Mouse (Mus musculus) skeletal muscle tissue, adult 2 months (tissue): ENCODE results near the gene Ralgps2.

Source experiments
- DNase-seq: peaks from one replicate; pipeline ENCODE4 v3.0.0-alpha.2; 2012; ENCODE audit warnings: low read depth, low spot score

Ralgps2 gene

DNA sequence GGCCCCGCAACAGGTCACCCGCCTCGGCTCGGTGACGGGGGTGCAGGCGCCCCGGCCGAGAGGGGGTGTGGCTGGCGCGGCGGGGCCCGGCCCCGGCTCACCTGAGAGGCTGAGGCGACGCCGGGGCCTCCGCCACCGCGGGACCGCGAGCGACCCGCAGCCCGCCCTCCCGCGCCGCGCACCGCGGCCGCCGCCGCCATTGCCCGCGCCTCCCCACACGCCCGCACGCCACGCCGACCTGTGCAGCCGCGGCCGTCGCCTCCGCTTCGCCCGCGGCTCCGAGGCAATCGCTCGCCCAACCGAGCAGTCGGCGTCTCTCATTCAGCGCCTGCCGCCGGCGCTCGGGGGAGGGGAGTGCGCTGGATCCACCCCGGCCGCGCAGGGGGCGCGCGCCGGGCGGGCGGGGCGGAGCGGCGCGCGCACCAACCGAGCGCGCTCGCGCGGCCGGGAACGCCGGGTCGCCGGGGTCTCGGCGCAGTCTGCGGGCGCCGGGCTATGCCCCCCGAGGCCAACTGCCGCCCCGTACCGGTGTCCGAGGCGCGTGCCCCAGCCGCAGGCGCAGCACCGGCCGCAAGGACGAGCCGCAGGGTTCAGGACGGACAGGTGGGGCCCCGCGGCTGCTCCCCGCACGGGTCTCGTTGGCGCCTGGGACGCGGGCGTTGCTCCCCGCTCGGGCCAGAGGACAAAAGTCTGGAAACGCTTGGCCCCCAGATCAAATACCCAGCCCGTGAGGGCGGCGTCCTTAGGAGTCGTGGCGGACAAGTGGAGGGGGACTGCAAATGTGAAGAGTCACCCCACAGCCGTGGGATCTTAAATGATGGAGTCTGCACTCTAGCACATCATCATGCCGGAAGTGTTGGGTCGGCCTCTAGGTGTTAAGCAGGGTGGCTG lies at the start of gene Ralgps2:
Gene Ralgps2 (minus strand): TSS at position 376 of the 891 bp plus-strand sequence.
- DNase-seq = no peak

DNA sequence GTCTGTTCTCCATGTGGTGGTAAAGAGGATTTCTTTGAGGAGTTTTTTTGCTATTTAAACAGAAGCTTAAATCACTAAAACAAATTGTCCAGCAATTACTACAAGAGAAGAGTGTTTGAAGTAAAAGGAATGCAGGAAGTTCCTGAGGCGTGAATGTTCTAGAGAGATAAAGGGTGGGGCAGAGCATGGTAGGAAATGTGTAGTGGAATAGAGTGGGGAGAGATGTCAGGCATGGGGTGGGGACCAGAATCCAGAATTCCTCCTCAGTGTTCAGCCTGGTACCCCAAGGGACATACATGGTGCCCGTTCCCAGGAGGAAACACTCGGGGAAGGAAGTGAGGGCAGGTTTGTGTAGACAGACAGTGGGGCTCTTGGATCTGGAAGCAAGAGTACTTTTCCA lies 48.1 kb upstream of the Ralgps2 start:
- no peak for DNase-seq

DNA sequence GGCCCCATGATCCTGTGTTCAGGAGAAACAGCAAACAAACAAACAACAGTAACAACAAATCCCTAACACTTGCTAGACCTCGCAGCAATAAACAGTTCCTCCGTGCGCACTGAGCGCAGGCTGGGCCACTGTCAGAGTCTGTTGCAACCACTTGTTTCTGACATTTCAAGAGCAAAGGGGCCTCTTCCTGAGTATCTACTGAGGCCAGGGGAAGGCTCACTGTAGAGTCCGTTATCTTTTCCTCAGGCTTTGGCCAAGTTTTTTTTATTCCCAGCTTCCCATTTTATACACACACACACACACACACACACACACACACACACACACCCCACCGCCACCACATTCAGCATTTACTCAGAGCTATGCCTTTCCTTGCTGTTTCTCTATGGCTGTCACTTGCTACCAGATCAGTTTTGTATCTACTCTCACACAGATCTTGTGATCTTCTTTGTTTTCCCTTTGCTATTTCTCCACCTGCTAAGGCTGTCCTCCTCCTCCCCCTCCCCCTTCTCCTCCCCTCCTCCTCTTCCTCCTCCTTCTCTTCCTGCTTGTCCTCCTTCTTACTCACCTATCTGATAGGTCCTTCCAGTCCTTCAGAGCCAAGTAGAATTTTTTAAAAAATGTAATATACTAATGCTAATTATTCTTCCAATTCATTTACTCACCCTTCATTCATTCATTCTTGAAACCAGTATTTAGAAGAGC lies 47.4 kb upstream of the Ralgps2 start:
- no peak for DNase-seq

DNA sequence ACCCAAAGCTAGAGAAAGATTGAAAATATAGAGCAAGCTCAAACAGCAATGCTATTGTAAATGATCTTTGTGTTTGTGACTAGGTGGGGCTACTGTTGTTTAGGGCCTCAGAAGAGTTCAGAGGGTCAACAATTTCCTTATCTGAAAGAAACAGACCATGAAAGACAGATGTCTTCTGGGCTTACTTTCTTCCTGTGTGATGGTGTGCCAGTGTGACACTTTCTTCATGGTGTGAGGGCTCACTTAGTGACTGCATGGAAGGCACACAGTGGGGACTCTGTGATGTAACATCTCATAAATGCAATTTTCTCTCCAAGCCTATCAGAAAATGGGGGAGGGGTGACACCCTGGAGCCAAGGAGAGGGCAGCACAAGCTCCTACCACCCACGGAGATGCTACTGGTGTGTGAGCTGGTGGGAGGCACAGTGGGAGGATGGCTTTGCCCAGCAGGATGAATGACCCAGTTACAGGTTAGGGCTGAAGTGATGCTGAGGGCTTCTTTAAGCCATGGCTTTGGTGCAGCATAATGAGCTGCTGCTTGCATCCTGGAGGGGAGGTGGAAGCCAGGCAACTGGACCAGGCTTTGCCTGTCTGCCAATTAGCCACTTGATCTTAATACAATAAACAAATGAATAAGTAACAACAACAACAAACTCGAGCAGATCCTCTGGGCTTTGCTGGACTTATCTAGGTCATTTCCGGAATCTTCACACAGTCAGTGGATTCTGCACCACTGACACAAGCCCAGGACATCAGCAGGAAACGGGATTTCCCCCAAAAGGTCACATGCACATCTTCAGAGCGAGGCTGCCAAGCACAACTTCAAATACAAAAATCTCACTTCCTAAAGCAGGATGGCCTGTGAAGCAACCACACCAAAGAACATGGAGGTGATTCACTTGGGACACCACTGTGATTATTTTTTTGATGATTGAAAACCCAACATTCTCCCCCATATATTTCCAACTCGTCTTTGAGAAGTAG lies 46.5 kb upstream of the Ralgps2 start:
- DNase-seq = peak; percentile 32

DNA sequence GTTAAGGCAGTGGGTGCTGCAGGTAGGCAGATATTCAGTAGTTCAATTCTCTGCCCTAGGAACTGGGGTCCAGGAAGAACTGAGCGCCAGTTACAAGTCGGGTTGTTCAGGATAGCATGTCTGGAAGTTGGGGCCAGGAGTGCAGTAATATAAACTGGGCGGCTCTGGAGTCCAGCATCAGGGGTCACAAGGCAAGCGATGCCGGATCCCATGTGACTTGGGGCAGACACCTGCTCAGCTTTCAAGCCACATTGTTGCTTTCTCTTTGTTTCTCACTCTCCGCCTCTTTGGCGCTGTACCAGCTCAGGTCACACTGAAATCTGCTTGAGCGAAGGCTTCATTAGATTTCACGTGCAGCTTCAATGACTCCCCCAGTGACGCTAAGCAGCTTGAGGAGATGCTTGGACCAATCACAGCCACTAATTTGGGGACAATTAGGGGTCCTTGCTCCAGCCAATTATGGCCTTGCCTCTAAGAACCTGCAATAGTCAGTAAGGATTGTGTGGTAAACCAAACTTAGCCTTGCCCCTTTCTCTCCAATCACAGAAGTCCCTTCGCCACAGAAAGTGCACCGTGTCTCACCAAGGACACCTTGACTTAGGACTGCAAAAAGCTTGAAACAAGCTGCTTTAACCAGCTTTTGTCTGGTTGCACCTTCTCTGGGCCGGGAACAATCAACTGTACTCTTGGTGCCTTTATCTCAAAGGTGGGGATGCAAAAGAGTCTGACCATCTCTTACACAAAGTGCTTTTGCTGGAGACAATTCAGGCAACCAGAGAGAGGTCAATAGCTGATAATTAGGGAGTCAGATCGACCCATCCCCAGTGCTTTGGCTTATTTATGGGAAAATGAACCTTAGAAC lies 43.8 kb upstream of the Ralgps2 start:
- no peak for DNase-seq

DNA sequence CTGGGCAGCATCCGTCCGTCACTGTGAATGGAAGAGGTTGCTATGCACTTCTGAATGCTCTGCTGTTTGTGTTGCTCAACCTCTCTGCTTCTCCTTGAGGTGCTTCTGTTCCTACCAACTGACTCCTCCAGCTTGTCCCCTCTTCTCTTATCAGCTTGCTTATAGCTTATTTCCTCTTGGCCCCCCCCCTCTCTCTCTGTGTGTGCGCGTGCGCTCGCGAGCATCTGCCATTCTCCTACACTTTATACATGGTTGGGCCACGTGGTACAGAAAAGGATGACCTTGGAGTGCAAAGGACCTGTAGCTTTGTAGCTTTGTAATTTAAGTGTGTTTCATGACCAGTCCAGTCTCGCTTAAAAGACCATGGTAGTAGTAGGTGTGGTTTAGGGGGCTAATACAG lies 42.5 kb upstream of the Ralgps2 start:
- no peak for DNase-seq

DNA sequence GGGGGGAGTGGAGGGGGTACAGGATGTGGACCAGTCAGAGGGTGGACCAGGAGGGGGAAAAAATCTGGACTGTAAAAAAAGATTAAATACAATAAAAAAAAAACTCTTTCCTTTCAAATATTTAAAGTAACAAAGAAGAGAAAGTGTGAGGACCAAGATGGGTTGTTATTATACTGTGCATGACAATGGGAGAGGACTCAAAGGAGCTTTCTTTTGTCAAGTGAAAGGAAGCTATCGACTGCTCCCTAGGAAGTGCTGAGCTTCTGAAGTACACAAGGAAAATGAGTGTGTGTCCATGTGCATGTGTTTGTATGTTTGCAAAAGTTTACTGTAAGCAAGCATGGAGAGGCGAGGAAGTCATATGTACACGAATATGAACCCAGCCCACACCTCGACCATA lies 40.3 kb upstream of the Ralgps2 start:
- no peak for DNase-seq

DNA sequence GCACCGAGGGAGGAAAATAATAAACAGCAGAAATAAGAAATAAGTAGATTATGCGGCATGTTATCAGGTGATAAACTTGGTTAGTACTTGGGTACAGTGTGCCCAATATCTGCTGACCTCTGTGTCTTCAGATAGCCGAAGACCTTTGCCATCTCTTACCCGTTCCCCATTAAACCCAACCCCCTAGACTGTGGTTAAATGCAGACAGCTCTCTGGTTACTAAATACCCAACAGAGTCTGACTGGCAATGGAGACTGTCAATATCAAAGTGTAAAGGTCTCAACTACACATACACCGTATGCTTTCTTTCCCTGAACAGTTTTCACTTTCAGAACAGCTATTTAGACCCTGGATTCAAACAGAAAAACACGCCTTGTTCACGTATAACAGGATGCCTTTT lies 39.2 kb upstream of the Ralgps2 start:
- no peak for DNase-seq

DNA sequence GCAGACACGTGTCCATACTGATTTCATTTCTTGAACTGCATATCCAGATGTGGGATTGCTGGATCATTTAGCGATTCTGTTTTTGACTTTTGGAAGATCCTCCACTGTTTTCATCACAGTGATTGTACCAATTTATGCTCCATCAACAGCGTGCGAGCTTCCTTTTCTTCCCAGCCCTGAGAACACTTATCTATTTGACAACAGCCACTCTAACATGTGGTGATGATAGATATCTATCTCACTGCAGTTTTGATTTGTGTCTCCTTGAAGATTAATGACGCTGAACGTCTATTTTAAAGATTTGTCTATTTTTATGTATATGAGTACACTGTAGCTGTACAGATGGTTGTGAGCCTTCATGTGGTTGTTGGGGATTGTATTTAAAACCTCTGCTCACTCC lies 34.4 kb upstream of the Ralgps2 start:
- no peak for DNase-seq

DNA sequence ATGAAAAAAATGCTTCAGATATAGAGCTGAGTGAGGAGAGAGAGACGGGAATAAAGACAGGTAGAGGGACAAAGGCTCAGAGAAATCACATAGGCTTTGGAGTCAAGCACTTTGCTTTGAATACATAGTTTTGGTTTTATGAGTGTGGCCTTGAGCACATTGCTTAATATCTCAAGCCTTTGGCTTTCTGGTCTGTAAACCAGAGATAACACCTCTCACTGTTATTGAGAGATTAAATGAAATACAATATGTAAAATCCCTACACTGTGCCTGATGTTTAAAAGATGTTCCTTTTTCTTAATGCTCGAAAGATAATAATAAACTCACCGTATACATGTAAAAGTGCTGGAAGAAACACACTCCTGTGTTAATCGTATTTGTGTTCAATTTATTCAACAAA lies 33.0 kb upstream of the Ralgps2 start:
- DNase-seq = no peak

DNA sequence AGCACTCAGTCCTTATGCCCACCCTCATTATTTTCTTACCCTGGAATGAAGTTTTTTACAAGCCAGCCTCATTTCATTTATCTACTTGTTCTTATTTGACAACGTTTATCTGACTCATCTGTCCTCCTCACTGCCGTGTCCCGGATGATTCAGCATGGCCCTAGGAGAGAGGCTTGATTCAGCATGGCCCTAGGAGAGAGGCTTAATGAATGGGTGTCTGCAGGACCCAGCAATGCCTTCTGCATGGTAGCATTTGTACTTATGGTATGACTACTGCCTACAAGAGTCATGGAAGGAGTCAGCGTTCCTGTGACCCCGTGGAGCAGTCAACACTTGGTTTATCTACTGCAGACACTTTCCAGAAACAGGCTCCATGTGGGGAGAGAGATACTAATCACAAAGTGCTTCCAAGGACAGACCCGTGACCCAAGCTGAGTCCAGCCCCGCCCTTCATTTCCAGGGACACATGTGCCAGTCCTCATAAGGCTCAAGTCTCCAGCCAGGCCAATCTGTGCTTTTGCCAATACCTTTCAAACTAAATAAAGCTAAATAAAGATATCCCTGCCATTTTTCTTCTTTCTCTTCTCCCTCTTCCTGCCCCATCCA lies 31.9 kb upstream of the Ralgps2 start:
- no peak for DNase-seq

DNA sequence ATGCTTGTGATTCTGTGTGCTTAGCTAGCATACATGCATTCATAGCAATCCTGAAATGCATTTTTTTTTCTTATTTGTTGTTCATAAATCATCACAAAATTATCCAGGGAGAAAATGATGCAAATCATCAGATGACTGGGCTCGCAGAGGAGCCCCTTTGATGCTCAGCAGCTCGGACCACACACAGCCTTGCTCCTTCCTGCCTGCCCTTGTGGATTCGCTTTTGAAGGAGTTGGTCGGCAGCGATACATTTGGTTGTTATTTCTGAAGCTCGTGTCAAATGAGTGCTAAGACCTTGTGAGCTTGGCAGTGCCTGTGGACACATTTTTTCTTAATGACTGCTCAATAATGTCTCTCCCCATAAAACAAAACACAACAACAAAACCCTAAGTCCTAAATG lies 31.2 kb upstream of the Ralgps2 start:
- no peak for DNase-seq

DNA sequence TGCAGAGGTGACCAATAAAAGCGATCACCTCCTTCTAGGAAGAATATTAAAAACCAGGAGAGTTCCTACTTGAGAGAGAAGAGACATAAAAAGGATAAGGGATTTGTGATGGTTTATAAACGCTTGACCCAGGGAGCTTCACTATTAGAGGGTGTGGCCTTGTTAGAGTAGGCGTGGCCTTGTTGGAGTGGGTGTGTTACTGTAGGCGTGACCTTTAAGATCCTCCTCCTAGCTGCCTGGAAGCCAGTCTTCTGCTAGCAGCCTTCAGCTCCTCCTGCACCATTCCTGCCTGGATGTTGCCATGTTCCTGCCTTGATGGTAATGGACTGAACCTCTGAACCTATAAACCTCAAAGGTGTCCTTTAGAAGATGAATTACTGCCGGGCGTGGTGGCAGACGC lies 28.7 kb upstream of the Ralgps2 start:
- no peak for DNase-seq

DNA sequence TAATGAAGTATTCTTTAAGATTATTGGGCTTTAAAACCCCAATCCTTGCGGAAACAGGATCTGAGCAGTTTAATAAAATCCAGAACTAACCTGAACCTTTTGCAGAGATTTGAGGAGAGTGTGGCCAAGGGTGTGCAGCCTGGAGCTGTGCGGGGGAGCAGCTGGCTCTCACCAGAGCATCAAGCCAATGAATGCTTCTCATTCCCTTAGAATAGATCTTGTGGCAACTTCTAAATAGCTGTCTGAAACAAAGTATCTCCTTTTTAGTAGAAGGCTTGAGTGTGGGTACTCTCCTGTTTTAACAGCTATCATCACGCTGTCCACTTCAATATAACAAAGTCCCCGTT lies 25.1 kb upstream of the Ralgps2 start:
- no peak for DNase-seq

DNA sequence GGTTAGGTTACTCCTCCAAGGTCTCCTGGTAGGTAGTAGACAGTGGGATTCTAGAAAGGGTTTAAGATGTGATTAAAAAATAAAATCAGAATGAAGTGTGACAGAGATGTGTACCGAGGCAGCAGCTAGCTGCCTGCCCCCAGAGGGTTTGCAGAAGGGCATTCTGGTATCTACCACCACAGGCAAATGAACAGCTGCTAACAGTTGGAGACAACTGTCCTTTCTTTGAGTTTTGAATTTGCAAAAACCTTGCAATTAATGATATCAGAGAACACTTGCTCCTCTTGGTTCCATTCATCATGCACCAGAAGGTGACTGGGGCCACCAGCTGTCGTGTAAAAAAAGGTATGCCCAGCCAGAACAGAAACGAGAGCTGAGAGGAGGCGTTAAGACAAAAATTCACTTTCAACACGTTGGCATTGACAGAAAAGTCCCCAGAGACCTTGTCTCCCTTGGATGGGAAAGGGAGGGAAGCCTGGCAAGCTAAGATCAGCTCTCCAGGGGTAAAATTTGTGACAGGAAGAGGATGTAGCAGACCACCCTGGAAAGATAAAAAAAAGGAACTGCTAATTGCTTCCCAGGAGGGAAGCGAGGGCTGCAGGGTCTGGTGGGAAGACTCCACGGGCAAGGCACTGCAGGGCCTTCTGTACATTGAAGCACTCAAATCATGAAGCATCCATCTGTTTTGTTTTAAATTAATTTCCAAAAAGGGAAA lies 24.6 kb upstream of the Ralgps2 start:
- DNase-seq = no peak

DNA sequence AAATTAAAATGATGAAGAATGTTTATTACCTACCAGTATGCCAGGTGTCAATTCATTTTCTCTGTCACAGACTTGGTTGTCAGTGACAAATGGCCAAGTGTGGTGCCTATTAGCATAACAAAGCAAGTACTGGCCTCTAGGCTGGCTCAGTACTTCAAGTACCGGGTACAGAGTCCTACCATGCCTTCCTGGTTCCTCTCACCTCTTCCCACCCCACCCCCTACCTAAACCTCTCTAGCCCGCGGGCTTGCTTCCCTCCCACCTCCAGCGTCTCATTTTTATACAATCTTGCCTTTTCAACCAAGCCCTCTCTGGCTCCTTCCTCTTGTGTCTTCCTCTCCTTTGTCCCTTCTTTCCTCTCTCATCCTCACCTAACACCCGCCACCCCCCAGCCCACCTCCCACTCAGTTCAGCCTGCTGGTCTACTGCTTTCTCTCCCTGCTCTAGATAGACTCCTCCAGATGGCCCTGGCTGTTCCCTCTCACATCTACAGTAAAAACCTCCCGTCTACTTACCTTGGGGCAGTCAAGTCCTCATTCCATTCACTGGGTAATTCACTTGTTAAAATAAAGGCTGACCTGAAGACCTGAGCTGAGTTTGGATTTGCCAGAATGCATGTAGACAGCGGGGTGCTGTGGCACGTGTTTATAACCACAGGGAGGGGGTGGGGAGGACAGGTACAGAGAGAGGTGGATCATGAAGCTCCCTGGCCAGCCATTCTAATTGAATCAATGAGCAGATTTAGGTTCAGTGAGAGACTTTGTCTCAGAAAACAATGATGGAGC lies 22.2 kb upstream of the Ralgps2 start:
- no peak for DNase-seq

DNA sequence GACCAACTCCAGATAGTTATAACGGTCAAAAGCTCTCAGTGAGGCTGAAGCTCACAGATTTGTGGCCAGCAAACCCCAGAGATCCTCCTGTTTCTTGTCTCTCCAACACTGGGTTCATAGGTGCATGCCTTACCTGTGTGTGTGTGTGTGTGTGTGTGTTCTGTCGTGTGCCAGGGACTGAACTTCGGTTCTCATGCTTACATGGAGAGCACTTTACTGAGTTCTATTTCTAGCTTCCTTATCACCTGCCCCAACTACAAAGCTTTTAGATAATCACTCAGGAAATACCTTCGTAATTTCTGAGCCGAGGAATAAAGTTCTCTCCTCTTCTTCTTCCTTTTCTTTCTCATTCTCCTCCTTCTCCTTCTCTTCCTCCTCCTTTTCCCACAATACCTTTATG lies 19.6 kb upstream of the Ralgps2 start:
- DNase-seq = no peak

DNA sequence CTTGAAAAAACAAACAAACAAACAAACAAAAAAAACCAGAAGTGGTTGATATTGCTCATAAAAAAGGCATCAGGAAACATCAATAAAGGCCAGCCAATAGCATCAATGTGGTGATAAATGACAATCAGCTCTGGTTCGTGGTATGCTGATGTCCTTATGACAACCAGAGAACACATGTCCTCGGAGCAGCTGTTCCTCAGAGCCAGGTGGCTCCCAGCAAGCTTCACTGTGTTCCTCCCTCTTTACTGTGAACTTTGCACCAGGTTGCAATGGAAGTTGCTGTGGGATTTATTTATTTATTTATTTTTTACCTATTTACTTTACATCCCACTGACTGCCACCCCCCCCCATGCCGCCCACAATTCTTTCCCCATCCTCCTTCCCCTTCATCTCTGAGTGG lies 17.9 kb upstream of the Ralgps2 start:
- DNase-seq = no peak
